Mouse (Mus musculus) C2C12 (cell line): ENCODE data around the gene Ndufs4. TPM values are rescaled to one million over a fixed set of nuclear protein-coding genes. Genes with fewer than 3 reads are reported as not detected.
"Not testable (repeated sequence)": the region's sequence is repeated elsewhere in the genome, so short reads cannot be mapped to it uniquely, and the experiment has no call there.

ENCODE experiments used
- H3K27me3 ChIP-seq: one replicate; pipeline ENCODE4 v1.6.1; 2011; ENCODE audit not compliant: control insufficient read depth, insufficient read depth, insufficient read length
- H3K36me3 ChIP-seq: one replicate; pipeline ENCODE4 v1.6.1; 2011; ENCODE audit not compliant: control insufficient read depth, insufficient read depth
- H3K4me3 ChIP-seq: one replicate; pipeline ENCODE4 v1.5.1; 2011; ENCODE audit warnings: mild to moderate bottlenecking, control low read depth; ENCODE audit not compliant: poor library complexity, insufficient read depth, severe bottlenecking
- H3K79me2 ChIP-seq: one replicate; pipeline ENCODE4 v1.6.1; 2011; ENCODE audit not compliant: control insufficient read depth, insufficient read depth
- H3K79me3 ChIP-seq: one replicate; pipeline ENCODE4 v1.6.1; 2011; ENCODE audit warnings: low read depth, control low read depth
- H3ac ChIP-seq: one replicate; pipeline ENCODE3; 2011; ENCODE audit warnings: low read depth; ENCODE audit not compliant: control insufficient read depth, insufficient read length
- CEBPB ChIP-seq: IDR thresholded peaks from one replicate; pipeline ENCODE4 v1.6.1; 2011; ENCODE audit warnings: low read depth, mild to moderate bottlenecking, control low read depth, moderate library complexity
- CTCF ChIP-seq: IDR thresholded peaks from one replicate; pipeline ENCODE4 v1.5.1; 2011; ENCODE audit not compliant: control insufficient read depth, insufficient read depth, insufficient read length
- FOSL1 ChIP-seq: IDR thresholded peaks from one replicate; pipeline ENCODE4 v1.8.0; 2011; ENCODE audit warnings: mild to moderate bottlenecking, low read length; ENCODE audit not compliant: poor library complexity, insufficient read depth, severe bottlenecking
- MAX ChIP-seq: IDR thresholded peaks from one replicate; pipeline ENCODE4 v1.6.1; 2011; ENCODE audit warnings: mild to moderate bottlenecking, control low read depth
- MYOD1 ChIP-seq: IDR thresholded peaks from one replicate; pipeline ENCODE4 v1.6.1; 2011; ENCODE audit warnings: low read depth; ENCODE audit not compliant: control insufficient read depth, insufficient read length
- MYOG ChIP-seq: IDR thresholded peaks from one replicate; pipeline ENCODE4 v1.6.1; 2011; ENCODE audit not compliant: control insufficient read depth, insufficient read length; ENCODE audit errors: extremely low read depth
- USF1 ChIP-seq: IDR thresholded peaks from one replicate; pipeline ENCODE4 v1.6.1; 2011; ENCODE audit warnings: low read depth, mild to moderate bottlenecking, control low read depth, moderate library complexity
- polyA plus RNA-seq: library from polyadenylated mRNA; unstranded; fragments of >200 nt; fragmentation: generic; extraction: Trizol; gene quantifications from one replicate; pipeline ENCODE4 v1.2.1, GENCODE M21; 2012; ENCODE audit warnings: missing spikeins

The Ndufs4 gene
- polyA plus RNA-seq, 1 experiment: 98.9 TPM

- H3K36me3 ChIP-seq: no peaks in the 10 kb centered on the region
- no peaks in the 10 kb centered on the region for H3K79me3 ChIP-seq
- H3ac ChIP-seq: no peak overlapping the region
- no peak for TF ChIP-seq CTCF
- no peak for TF ChIP-seq MAX
- TF ChIP-seq USF1: no peak
- no peak for TF ChIP-seq MYOG
- no peak for TF ChIP-seq MYOD1
- no peak for TF ChIP-seq FOSL1
- no peak for TF ChIP-seq CEBPB
- H3K79me2 ChIP-seq: no peaks in the 10 kb centered on the region
- H3K27me3 ChIP-seq: no peaks in the 10 kb centered on the region
- no peak overlapping the region for H3K4me3 ChIP-seq
Observed at GRCm38 (mm10) chr13:114296556-114296955, 91.5 kb downstream of the Ndufs4 start.

- peaks cover 21% of the 10 kb centered on the region for H3K36me3 ChIP-seq
- no peaks in the 10 kb centered on the region for H3K79me2 ChIP-seq
- no peaks in the 10 kb centered on the region for H3K79me3 ChIP-seq
- TF ChIP-seq MYOD1 (no peak), MAX (no peak), CEBPB (no peak), FOSL1 (no peak), MYOG (no peak), CTCF (no peak), USF1 (no peak)
- no peak overlapping the region for H3K4me3 ChIP-seq
- H3K27me3 ChIP-seq: no peaks in the 10 kb centered on the region
- H3ac ChIP-seq: no peak overlapping the region
Observed at GRCm38 (mm10) chr13:114289411-114289810, 98.6 kb downstream of the Ndufs4 start.

- TF ChIP-seq USF1 (no peak), CTCF (no peak)
- no peaks in the 10 kb centered on the region for H3K79me2 ChIP-seq
- no peaks in the 10 kb centered on the region for H3K27me3 ChIP-seq
- no peak overlapping the region for H3K4me3 ChIP-seq
- H3K79me3 ChIP-seq: no peaks in the 10 kb centered on the region
- H3K36me3 ChIP-seq: peaks cover 23% of the 10 kb centered on the region
- no peak overlapping the region for H3ac ChIP-seq
Observed at GRCm38 (mm10) chr13:114288511-114288910, 99.5 kb downstream of the Ndufs4 start.

- H3K36me3 ChIP-seq, H3ac ChIP-seq, H3K4me3 ChIP-seq, H3K27me3 ChIP-seq, H3K79me3 ChIP-seq, H3K79me2 ChIP-seq: not testable (repeated sequence)
Observed at GRCm38 (mm10) chr13:114278690-114279089, 109.4 kb downstream of the Ndufs4 start.

- no peak for TF ChIP-seq MAX
- TF ChIP-seq CTCF: no peak
- no peak for TF ChIP-seq CEBPB
- no peak for TF ChIP-seq USF1
- no peak for TF ChIP-seq FOSL1
- no peak for TF ChIP-seq MYOG
- TF ChIP-seq MYOD1: no peak
- no peaks in the 10 kb centered on the region for H3K79me3 ChIP-seq
Observed at GRCm38 (mm10) chr13:114277277-114277676, 110.8 kb downstream of the Ndufs4 start.

GRCm38 (mm10) chr13:114271410-114272105 lies 116.5 kb downstream of the Ndufs4 start:
- Histone ChIP-seq H3K36me3 (no peaks in the 10 kb centered on the region), H3K79me3 (no peaks in the 10 kb centered on the region), H3K79me2 (no peaks in the 10 kb centered on the region), H3K27me3 (no peaks in the 10 kb centered on the region), H3ac (no peak overlapping the region), H3K4me3 (no peak overlapping the region)
- TF ChIP-seq CEBPB (no peak), CTCF (no peak), FOSL1 (no peak), MYOD1 (no peak), USF1 (no peak), MAX (no peak), MYOG (no peak)

More at GRCm38 (mm10) chr13:114277277-114277676, 110.8 kb downstream of the Ndufs4 start:
- no peaks in the 10 kb centered on the region for H3K27me3 ChIP-seq
- H3K79me2 ChIP-seq: no peaks in the 10 kb centered on the region
- H3K4me3 ChIP-seq: no peak overlapping the region
- H3ac ChIP-seq: no peak overlapping the region
- no peaks in the 10 kb centered on the region for H3K36me3 ChIP-seq
